Mouse (Mus musculus) midbrain, embryonic 11.5 days (tissue): ENCODE measurements around the gene Zfp804b. TPM values are rescaled to one million over a fixed set of nuclear protein-coding genes. Genes with fewer than 3 reads are reported as not detected.

Source experiments
- ATAC-seq: fragments of 200-750 bp; cut with Nextera tagmentation; 2 replicates; pipeline ENCODE4 v1.8.0; 2017; ENCODE audit warnings: moderate TSS enrichment, moderate library complexity; ENCODE audit not compliant: low FRiP score
- DNase-seq: peaks from one replicate; pipeline ENCODE4 v3.0.0; 2015; ENCODE audit warnings: low spot score; ENCODE audit errors: missing footprints
- H3K27ac ChIP-seq: fragments of 300-500 bp; sonication (generic); 2 replicates; pipeline ENCODE4 v1.5.1; 2014; ENCODE audit warnings: low read depth, low read length
- H3K27me3 ChIP-seq: fragments of 300-500 bp; sonication (generic); 2 replicates; pipeline ENCODE4 v1.6.1; 2014; ENCODE audit warnings: mild to moderate bottlenecking, low read length, moderate library complexity, mixed read lengths; ENCODE audit not compliant: control insufficient read depth, insufficient read depth
- H3K36me3 ChIP-seq: fragments of 300-500 bp; sonication (generic); 2 replicates; pipeline ENCODE4 v1.6.1; 2014; ENCODE audit warnings: mild to moderate bottlenecking, low read length, moderate library complexity, mixed read lengths; ENCODE audit not compliant: control insufficient read depth, insufficient read depth
- H3K4me1 ChIP-seq: fragments of 300-500 bp; sonication (generic); 2 replicates; pipeline ENCODE4 v1.6.1; 2014; ENCODE audit warnings: low read length; ENCODE audit not compliant: control insufficient read depth, insufficient read depth
- H3K4me2 ChIP-seq: fragments of 300-500 bp; sonication (generic); 2 replicates; pipeline ENCODE4 v1.6.1; 2014; ENCODE audit warnings: mild to moderate bottlenecking, moderate library complexity
- H3K4me3 ChIP-seq: fragments of 300-500 bp; sonication (generic); 2 replicates; pipeline ENCODE4 v1.5.1; 2014; ENCODE audit warnings: low read depth, low read length
- H3K9ac ChIP-seq: fragments of 300-500 bp; sonication (generic); 2 replicates; pipeline ENCODE4 v1.6.1; 2014; ENCODE audit warnings: low read length
- H3K9me3 ChIP-seq: fragments of 300-500 bp; sonication (generic); 2 replicates; pipeline ENCODE4 v1.6.1; 2016; ENCODE audit warnings: low read length; ENCODE audit not compliant: control insufficient read depth
- whole genome bisulfite sequencing: fragments of 180-500 bp; shearing (Covaris S2); extraction: QIAGEN DNeasy Blood & Tissue Kit; methylation state at CpG from one replicate; pipeline ENCODE4 v1.1.7; 2014; 5-methylcytosine and 5-hydroxymethylcytosine counted together
- polyA plus RNA-seq: library from polyadenylated mRNA; unstranded; fragments of >200 nt; fragmentation: Nextera tagmentation; extraction: Ambion mirVana; gene quantifications from 2 replicates; pipeline ENCODE4 v1.2.1, GENCODE M21; 2014

The Zfp804b gene
- polyA plus RNA-seq, 1 experiment from 2014 or later = 0.34 TPM

- Histone ChIP-seq H3K36me3 (no peaks in the 10 kb centered on the region), H3K9me3 (no peaks in the 10 kb centered on the region), H3K4me1 (no peaks in the 10 kb centered on the region), H3K4me3 (no peak overlapping the region), H3K27me3 (no peaks in the 10 kb centered on the region), H3K9ac (no peak overlapping the region), H3K27ac (no peak overlapping the region), H3K4me2 (no peak overlapping the region)
- no peak for DNase-seq
- ATAC-seq = no peak
- WGBS = 77% methylated on average over 3 of the region's 3 CpGs
Measured at GRCm38 (mm10) chr5:7139658-7140057, 204.9 kb downstream of the Zfp804b start.

GRCm38 (mm10) chr5:7102387-7102786 is 242.2 kb downstream of the Zfp804b start:
- no peaks in the 10 kb centered on the region for H3K9me3 ChIP-seq
- ATAC-seq (no peak), DNase-seq (no peak)
- H3K36me3 ChIP-seq = no peaks in the 10 kb centered on the region
- H3K4me2 ChIP-seq = no peak overlapping the region
- no peak overlapping the region for H3K4me3 ChIP-seq
- H3K4me1 ChIP-seq = no peaks in the 10 kb centered on the region
- WGBS = 66% methylated on average over 2 of the region's 2 CpGs
- no peak overlapping the region for H3K9ac ChIP-seq
- H3K27me3 ChIP-seq = no peaks in the 10 kb centered on the region
- H3K27ac ChIP-seq = no peak overlapping the region

GRCm38 (mm10) chr5:7073936-7074631 is 270.5 kb downstream of the Zfp804b start:
- Histone ChIP-seq H3K4me2 (no peak overlapping the region), H3K27ac (no peak overlapping the region; the same call in 1 of the 2 replicates), H3K9ac (no peak overlapping the region), H3K27me3 (no peaks in the 10 kb centered on the region), H3K36me3 (no peaks in the 10 kb centered on the region), H3K4me3 (no peak overlapping the region), H3K4me1 (no peaks in the 10 kb centered on the region), H3K9me3 (no peaks in the 10 kb centered on the region)
- peak; percentile 89 for DNase-seq
- ATAC-seq = peak; percentile 87
- WGBS = 32% methylated on average over 1 of the region's 1 CpGs

GRCm38 (mm10) chr5:7007468-7007867 is 337.1 kb downstream of the Zfp804b start:
- no peaks in the 10 kb centered on the region for H3K36me3 ChIP-seq
- no peaks in the 10 kb centered on the region for H3K9me3 ChIP-seq
- no peak overlapping the region for H3K4me2 ChIP-seq
- 36% methylated on average over 3 of the region's 3 CpGs for WGBS
- H3K4me3 ChIP-seq = no peak overlapping the region
- H3K9ac ChIP-seq = no peak overlapping the region
- no peak for DNase-seq
- no peaks in the 10 kb centered on the region for H3K27me3 ChIP-seq
- H3K4me1 ChIP-seq = no peaks in the 10 kb centered on the region
- no peak for ATAC-seq
- H3K27ac ChIP-seq = no peak overlapping the region

- no peak overlapping the region for H3K4me3 ChIP-seq
- H3K36me3 ChIP-seq = no peaks in the 10 kb centered on the region
- H3K27me3 ChIP-seq = no peaks in the 10 kb centered on the region
- no peak overlapping the region for H3K27ac ChIP-seq
- no peak overlapping the region for H3K4me2 ChIP-seq
- no peaks in the 10 kb centered on the region for H3K4me1 ChIP-seq
- no peak for ATAC-seq
- no peak overlapping the region for H3K9ac ChIP-seq
- no peaks in the 10 kb centered on the region for H3K9me3 ChIP-seq
- no peak for DNase-seq
- WGBS = 90% methylated on average over 4 of the region's 4 CpGs
Measured at GRCm38 (mm10) chr5:6983993-6984392, 360.6 kb downstream of the Zfp804b start.

- H3K4me1 ChIP-seq = no peaks in the 10 kb centered on the region
- DNase-seq (no peak), ATAC-seq (no peak)
- H3K9me3 ChIP-seq = no peaks in the 10 kb centered on the region
- H3K36me3 ChIP-seq = no peaks in the 10 kb centered on the region
- no peaks in the 10 kb centered on the region for H3K27me3 ChIP-seq
- H3K27ac ChIP-seq = no peak overlapping the region
- no peak overlapping the region for H3K9ac ChIP-seq
- no peak overlapping the region for H3K4me2 ChIP-seq
- 80% methylated on average over 1 of the region's 1 CpGs for WGBS
- H3K4me3 ChIP-seq = no peak overlapping the region
Measured at GRCm38 (mm10) chr5:6934837-6935236, 409.7 kb downstream of the Zfp804b start.

GRCm38 (mm10) chr5:6911290-6911689 is 433.3 kb downstream of the Zfp804b start:
- 81% methylated on average over 3 of the region's 3 CpGs for WGBS
- H3K4me3 ChIP-seq = no peak overlapping the region
- no peaks in the 10 kb centered on the region for H3K36me3 ChIP-seq
- H3K4me2 ChIP-seq = no peak overlapping the region
- H3K9me3 ChIP-seq = no peaks in the 10 kb centered on the region
- no peak overlapping the region for H3K27ac ChIP-seq
- H3K27me3 ChIP-seq = no peaks in the 10 kb centered on the region
- no peak for ATAC-seq
- DNase-seq = no peak
- H3K9ac ChIP-seq = no peak overlapping the region
- no peaks in the 10 kb centered on the region for H3K4me1 ChIP-seq

- Histone ChIP-seq H3K36me3 (no peaks in the 10 kb centered on the region), H3K4me3 (no peak overlapping the region), H3K27me3 (no peaks in the 10 kb centered on the region), H3K9ac (no peak overlapping the region), H3K4me1 (no peaks in the 10 kb centered on the region), H3K4me2 (no peak overlapping the region), H3K27ac (no peak overlapping the region), H3K9me3 (no peaks in the 10 kb centered on the region)
- DNase-seq (no peak), ATAC-seq (no peak)
Measured at GRCm38 (mm10) chr5:6881396-6881795, 463.2 kb downstream of the Zfp804b start.

- Histone ChIP-seq H3K9me3 (no peaks in the 10 kb centered on the region), H3K36me3 (no peaks in the 10 kb centered on the region), H3K4me2 (no peak overlapping the region), H3K4me1 (no peaks in the 10 kb centered on the region), H3K27ac (no peak overlapping the region), H3K4me3 (no peak overlapping the region), H3K9ac (no peak overlapping the region), H3K27me3 (no peaks in the 10 kb centered on the region)
- no peak for ATAC-seq
- 86% methylated on average over 6 of the region's 6 CpGs for WGBS
- no peak for DNase-seq
Measured at GRCm38 (mm10) chr5:6871566-6871965, 473.0 kb downstream of the Zfp804b start.
